Mouse (Mus musculus) cortical plate, adult 2 months (tissue): ENCODE results near the gene Hcn2.

Source experiments
- CTCF ChIP-seq: fragments of 200-500 bp; IDR thresholded peaks from 2 replicates; pipeline ENCODE4 v1.5.1; 2011; ENCODE audit warnings: mild to moderate bottlenecking, control low read depth, low read length; ENCODE audit not compliant: insufficient read depth; ENCODE audit errors: extremely low read depth
- POLR2A ChIP-seq: fragments of 200-500 bp; IDR thresholded peaks from 2 replicates; pipeline ENCODE4 v1.6.1; 2011; ENCODE audit warnings: mild to moderate bottlenecking, low read length, control low read depth; ENCODE audit not compliant: insufficient read depth; ENCODE audit errors: extremely low read depth

DNA sequence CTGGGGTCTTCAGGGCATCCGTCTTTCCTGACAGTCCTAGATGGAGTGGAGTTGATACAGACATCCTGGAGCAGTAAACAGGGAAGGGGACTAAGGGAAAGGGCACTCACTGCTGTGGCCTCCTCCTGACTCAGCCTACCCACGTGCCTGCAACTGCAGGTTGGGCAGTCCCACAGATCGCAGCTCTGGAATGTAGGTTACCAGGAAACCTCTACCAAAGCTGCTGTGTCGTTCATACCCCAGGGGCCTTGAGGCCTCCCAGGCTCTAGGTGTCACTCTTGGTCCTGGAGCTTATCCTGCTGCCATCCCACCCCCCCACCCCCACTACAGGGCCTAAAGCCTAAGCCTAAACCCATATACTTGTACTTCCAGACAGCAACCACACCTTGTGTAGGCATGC is 8.7 kb upstream of the Hcn2 start:
- no peak for TF ChIP-seq CTCF
- TF ChIP-seq POLR2A = no peak
